Mouse (Mus musculus) kidney, adult 2 months (tissue): ENCODE measurements around the gene Tenm3. TPM values are rescaled to one million over a fixed set of nuclear protein-coding genes. Genes with fewer than 3 reads are reported as not detected.

Source experiments
- DNase-seq: peaks from one replicate; pipeline ENCODE4 v3.0.0; 2021
- H3K27ac ChIP-seq: fragments of 200-500 bp; 2 replicates; pipeline ENCODE4 v1.5.1; 2012; ENCODE audit warnings: low read depth, low read length, control low read depth, inconsistent platforms; ENCODE audit not compliant: insufficient read depth
- H3K27me3 ChIP-seq: fragments of 200-500 bp; replicated peaks from 2 replicates; pipeline ENCODE4 v1.6.1; 2012; ENCODE audit warnings: mild to moderate bottlenecking, moderate library complexity, low read length, inconsistent platforms; ENCODE audit not compliant: control insufficient read depth, insufficient read depth
- H3K36me3 ChIP-seq: fragments of 200-500 bp; 2 replicates; pipeline ENCODE4 v1.6.1; 2012; ENCODE audit warnings: mild to moderate bottlenecking, moderate library complexity, low read length, inconsistent platforms; ENCODE audit not compliant: control insufficient read depth, insufficient read depth
- H3K4me1 ChIP-seq: fragments of 200-500 bp; 2 replicates; pipeline ENCODE4 v1.6.1; 2011; ENCODE audit warnings: low read length; ENCODE audit not compliant: control insufficient read depth, insufficient read depth
- H3K4me3 ChIP-seq: fragments of 200-500 bp; 2 replicates; pipeline ENCODE4 v1.5.1; 2011; ENCODE audit warnings: mild to moderate bottlenecking, low read depth, low read length, control low read depth; ENCODE audit not compliant: insufficient read depth
- CTCF ChIP-seq: fragments of 200-500 bp; conservative IDR thresholded peaks from 2 replicates; pipeline ENCODE4 v1.5.1; 2011; ENCODE audit warnings: low read depth, mild to moderate bottlenecking, control low read depth, low read length, moderate library complexity, mixed read lengths; ENCODE audit not compliant: insufficient read depth, insufficient read length
- POLR2A ChIP-seq: fragments of 200-500 bp; IDR thresholded peaks from one replicate; pipeline ENCODE4 v1.6.1; 2011; ENCODE audit warnings: low read depth, low read length, control low read depth
- WGBS: fragments of 180-500 bp; shearing (Covaris S2); methylation state at CpG from one replicate; pipeline ENCODE4 v1.1.7; 2018; 5-methylcytosine and 5-hydroxymethylcytosine counted together
- polyA plus RNA-seq: library from polyadenylated mRNA; depleted of rRNA; stranded (reverse); fragments of >200 nt; gene quantifications from 2 replicates; pipeline ENCODE4 v1.2.3, GENCODE M21; 2012

The Tenm3 gene
- polyA plus RNA-seq, 1 experiment, result 2.0 TPM

GRCm38 (mm10) chr8:48611126-48611525 is 232.6 kb downstream of the Tenm3 start:
- no peaks in the 10 kb centered on the region for H3K36me3 ChIP-seq
- DNase-seq, result no peak
- no peak overlapping the region for H3K4me3 ChIP-seq
- no peaks in the 10 kb centered on the region for H3K4me1 ChIP-seq
- no peak for TF ChIP-seq CTCF
- no peak for TF ChIP-seq POLR2A
- WGBS, result 32% methylated on average over 12 of the region's 12 CpGs
- H3K27ac ChIP-seq, result no peak overlapping the region
- H3K27me3 ChIP-seq, result no peaks in the 10 kb centered on the region

GRCm38 (mm10) chr8:48610316-48610715 is 233.4 kb downstream of the Tenm3 start:
- DNase-seq, result no peak
- Histone ChIP-seq H3K4me3 (no peak overlapping the region), H3K27me3 (no peaks in the 10 kb centered on the region), H3K36me3 (no peaks in the 10 kb centered on the region), H3K4me1 (no peaks in the 10 kb centered on the region), H3K27ac (no peak overlapping the region)
- no peak for TF ChIP-seq POLR2A
- no peak for TF ChIP-seq CTCF
- 72% methylated on average over 6 of the region's 6 CpGs for WGBS

- TF ChIP-seq POLR2A (no peak), CTCF (no peak)
- DNase-seq, result no peak
- Histone ChIP-seq H3K4me3 (no peak overlapping the region), H3K27ac (no peak overlapping the region), H3K4me1 (no peaks in the 10 kb centered on the region), H3K27me3 (no peaks in the 10 kb centered on the region), H3K36me3 (no peaks in the 10 kb centered on the region)
- 80% methylated on average over 4 of the region's 4 CpGs for WGBS
Measured at GRCm38 (mm10) chr8:48609684-48610083, 234.1 kb downstream of the Tenm3 start.

GRCm38 (mm10) chr8:48604190-48604897 is 239.4 kb downstream of the Tenm3 start:
- no peak overlapping the region for H3K27ac ChIP-seq
- no peak for DNase-seq
- H3K4me1 ChIP-seq, result no peaks in the 10 kb centered on the region
- H3K4me3 ChIP-seq, result no peak overlapping the region
- H3K27me3 ChIP-seq, result no peaks in the 10 kb centered on the region
- WGBS, result 80% methylated on average over 10 of the region's 10 CpGs
- H3K36me3 ChIP-seq, result no peaks in the 10 kb centered on the region
- no peak for TF ChIP-seq CTCF
- TF ChIP-seq POLR2A, result no peak

- Histone ChIP-seq H3K4me3 (no peak overlapping the region), H3K27ac (no peak overlapping the region), H3K4me1 (no peaks in the 10 kb centered on the region), H3K27me3 (no peaks in the 10 kb centered on the region), H3K36me3 (no peaks in the 10 kb centered on the region)
- no peak for TF ChIP-seq POLR2A
- TF ChIP-seq CTCF, result no peak
- WGBS, result 62% methylated on average over 15 of the region's 15 CpGs
- DNase-seq, result peak; percentile 71
Measured at GRCm38 (mm10) chr8:48603165-48603840, 240.4 kb downstream of the Tenm3 start.

GRCm38 (mm10) chr8:48601621-48602020 is 242.1 kb downstream of the Tenm3 start:
- H3K4me3 ChIP-seq, result no peak overlapping the region
- no peaks in the 10 kb centered on the region for H3K4me1 ChIP-seq
- TF ChIP-seq POLR2A (no peak), CTCF (no peak)
- no peaks in the 10 kb centered on the region for H3K27me3 ChIP-seq
- WGBS, result 96% methylated on average over 4 of the region's 4 CpGs
- H3K36me3 ChIP-seq, result no peaks in the 10 kb centered on the region
- H3K27ac ChIP-seq, result no peak overlapping the region
- no peak for DNase-seq

GRCm38 (mm10) chr8:48599028-48599427 is 244.7 kb downstream of the Tenm3 start:
- H3K27me3 ChIP-seq, result no peaks in the 10 kb centered on the region
- no peak for DNase-seq
- H3K27ac ChIP-seq, result no peak overlapping the region
- no peak overlapping the region for H3K4me3 ChIP-seq
- no peaks in the 10 kb centered on the region for H3K4me1 ChIP-seq
- 60% methylated on average over 4 of the region's 4 CpGs for whole genome bisulfite sequencing
- TF ChIP-seq POLR2A, result no peak
- TF ChIP-seq CTCF, result no peak
- no peaks in the 10 kb centered on the region for H3K36me3 ChIP-seq
